Mouse (Mus musculus) cerebellum, adult 18-20 months (tissue): Measurements from ENCODE around the gene Pign.

ENCODE experiments used
- DNase-seq, 2 experiments: peaks; one replicate each; pipeline ENCODE4 v3.0.0; 2021

The Pign gene

GRCm38 (mm10) chr1:105556078-105556477 is 107.4 kb downstream of the Pign start:
- DNase-seq = no peak

- no peak for DNase-seq
Measured at GRCm38 (mm10) chr1:105555192-105555718, 108.2 kb downstream of the Pign start.

- no peak for DNase-seq
Measured at GRCm38 (mm10) chr1:105553130-105553529, 110.3 kb downstream of the Pign start.

DNA sequence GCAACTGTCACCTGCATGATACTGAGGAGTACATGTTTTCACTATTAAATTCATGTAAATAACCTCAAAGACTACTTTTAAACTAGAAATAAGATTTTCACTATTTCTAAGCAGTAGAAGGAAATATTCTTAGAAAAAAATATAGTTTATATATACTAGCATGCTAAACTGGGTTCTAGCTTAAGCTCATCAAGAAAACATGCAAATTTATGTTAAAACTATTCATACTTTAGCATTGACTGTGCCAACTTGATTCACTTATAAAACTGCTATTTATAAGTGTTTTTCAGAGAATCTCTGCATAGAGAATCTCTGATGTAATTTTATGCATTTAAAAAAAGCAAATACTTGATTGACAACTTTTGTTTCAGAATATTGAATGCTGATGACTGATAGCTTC is 113.3 kb downstream of the Pign start:
- no peak for DNase-seq

DNA sequence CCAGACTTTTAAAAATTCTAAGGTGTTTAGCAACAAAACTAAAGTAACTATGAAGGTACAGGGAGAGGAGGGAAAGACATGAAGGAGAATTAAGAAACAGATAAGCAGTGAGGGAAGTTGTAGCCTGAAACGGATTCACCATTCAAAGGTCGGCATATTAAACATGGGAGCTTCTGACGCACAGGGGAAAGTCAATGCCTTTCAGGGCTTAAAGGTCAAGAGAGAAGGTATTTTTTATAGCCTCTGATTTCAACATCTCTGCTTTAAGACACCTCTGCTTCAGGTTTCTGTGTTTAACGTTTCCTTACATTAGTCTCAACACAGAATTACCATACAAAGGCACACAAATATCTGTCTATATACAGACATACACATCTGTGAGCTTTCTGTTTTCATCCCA is 113.8 kb downstream of the Pign start:
- no peak for DNase-seq

GRCm38 (mm10) chr1:105543051-105543450 is 120.4 kb downstream of the Pign start:
- DNase-seq = no peak

GRCm38 (mm10) chr1:105523768-105524167 is 139.7 kb downstream of the Pign start:
- DNase-seq = no peak

GRCm38 (mm10) chr1:105522321-105522720 is 141.2 kb downstream of the Pign start:
- no peak for DNase-seq

GRCm38 (mm10) chr1:105518101-105518500 is 145.4 kb downstream of the Pign start:
- DNase-seq = no peak

GRCm38 (mm10) chr1:105507116-105507515 is 156.4 kb downstream of the Pign start:
- DNase-seq = no peak

GRCm38 (mm10) chr1:105492626-105493025 is 170.9 kb downstream of the Pign start:
- no peak for DNase-seq

- no peak for DNase-seq
Measured at GRCm38 (mm10) chr1:105489456-105489855, 174.0 kb downstream of the Pign start.

GRCm38 (mm10) chr1:105487037-105487436 is 176.4 kb downstream of the Pign start:
- no peak for DNase-seq
